ENCODE assay signal across 14 mouse cellular contexts in genomic region chr2:117092946-117093401, GRCm38 (mm10). TPM values are rescaled to one million over a fixed set of nuclear protein-coding genes. Genes with fewer than 3 reads are reported as not detected.
A peak's percentile ranks its signal among the peaks of the same experiment; 100 is the strongest.
DNase-seq lines count a peak whose midpoint lies in the region; ATAC-seq and TF ChIP-seq lines count a peak whose summit lies in the region.
"Had no signal": no experiment of that assay in that cellular context is flagged by ENCODE, and none has a peak within 500 bp of the region (broad histone marks: within the 10 kb centered on the region; RNA-seq: fewer than 3 reads in every experiment).

No protein-coding gene starts in this region.

- no peak for TF ChIP-seq POLR2A in liver, adult 2 months (IDR thresholded peaks at IDR 0.05; ENCODE audit: extremely low read depth, insufficient read depth, low read length)
- no peak for TF ChIP-seq POLR2A in myocyte (IDR thresholded peaks at IDR 0.05; ENCODE audit: insufficient read length, low read depth)

- no peak for ATAC-seq in liver, embryonic 11.5 days (replicated peaks; ENCODE audit: low FRiP score)

- DNase-seq in liver, adult 2 months (ENCODE audit: extremely low read depth, low read depth, low spot score): peak; percentile 12
- DNase-seq in liver, embryonic 11.5 days (ENCODE audit: low spot score): no peak
- peak; percentile 71 for DNase-seq in MEL-GATA-1-ER (ENCODE audit: extremely low read depth, low read depth)
- no peak for DNase-seq in embryonic facial prominence, embryonic 10.5 days (ENCODE audit: low spot score)
- no peak for DNase-seq in frontal cortex, adult 2 months (ENCODE audit: extremely low spot score in 1 of 2, low spot score in 1 of 2)
- no peak for DNase-seq in layer of hippocampus, adult 8-10 months (ENCODE audit: low spot score in 2 of 2)
- DNase-seq: adrenal gland, postnatal 25 days; cerebellum, adult 11-12 months; layer of hippocampus, postnatal 36 days; liver; thymus, postnatal 36 days had no signal

- no peaks in the 10 kb centered on the region for H3K27me3 ChIP-seq in liver, adult 2 months (ENCODE audit: control insufficient read depth, insufficient read depth, low read length)
- H3K27me3 ChIP-seq in liver, embryonic 11.5 days (replicated peaks; ENCODE audit: control insufficient read depth, insufficient read depth, low read length): no peaks in the 10 kb centered on the region
- H3K27me3 ChIP-seq in embryonic facial prominence, embryonic 10.5 days (replicated peaks; ENCODE audit: low read depth, poor library complexity, severe bottlenecking): peaks cover 8% of the 10 kb centered on the region; the same call in 1 of the 2 replicates
- H3K27me3 ChIP-seq in myocyte (ENCODE audit: control insufficient read depth, insufficient read depth, insufficient read length): no peaks in the 10 kb centered on the region
- H3K27me3 ChIP-seq: neural tube, embryonic 12.5 days had no signal

- no peak overlapping the region for H3K9ac ChIP-seq in liver, adult 2 months (ENCODE audit: low read depth, low read length)
- H3K9ac ChIP-seq in liver, embryonic 11.5 days (ENCODE audit: low read depth, low read length): no peak overlapping the region
- H3K9ac ChIP-seq: neural tube, embryonic 12.5 days had no signal

- no peaks in the 10 kb centered on the region for H3K36me3 ChIP-seq in liver, adult 2 months (ENCODE audit: control insufficient read depth, insufficient read depth, low read length)
- no peaks in the 10 kb centered on the region for H3K36me3 ChIP-seq in liver, embryonic 11.5 days (ENCODE audit: control insufficient read depth, insufficient read depth, low read length)
- H3K36me3 ChIP-seq in embryonic facial prominence, embryonic 10.5 days (replicated peaks): no peaks in the 10 kb centered on the region
- H3K36me3 ChIP-seq in myocyte (ENCODE audit: control insufficient read depth, insufficient read depth): no peaks in the 10 kb centered on the region
- H3K36me3 ChIP-seq: neural tube, embryonic 12.5 days had no signal

- no peak overlapping the region for H3K4me3 ChIP-seq in liver, adult 2 months (ENCODE audit: insufficient read depth, low read depth, low read length)
- no peak overlapping the region for H3K4me3 ChIP-seq in liver, embryonic 11.5 days (ENCODE audit: low read depth, low read length)
- H3K4me3 ChIP-seq in embryonic facial prominence, embryonic 10.5 days: no peak overlapping the region
- H3K4me3 ChIP-seq in myocyte: no peak overlapping the region
- H3K4me3 ChIP-seq: neural tube, embryonic 12.5 days had no signal

- no peak overlapping the region for H3K4me2 ChIP-seq in liver, embryonic 11.5 days
- peak overlapping the region; percentile 28 for H3K4me2 ChIP-seq in myocyte (ENCODE audit: low read depth)
- H3K4me2 ChIP-seq: neural tube, embryonic 12.5 days had no signal

- no peak overlapping the region for H3ac ChIP-seq in myocyte (ENCODE audit: control insufficient read depth, insufficient read length)

- peaks cover 2% of the 10 kb centered on the region; the same call in 1 of the 2 replicates for H3K4me1 ChIP-seq in liver, adult 2 months (ENCODE audit: control insufficient read depth, insufficient read depth, low read length)
- H3K4me1 ChIP-seq in liver, embryonic 11.5 days (replicated peaks; ENCODE audit: control insufficient read depth, insufficient read depth, low read length): peaks cover 17% of the 10 kb centered on the region
- peaks cover 26% of the 10 kb centered on the region for H3K4me1 ChIP-seq in embryonic facial prominence, embryonic 10.5 days
- H3K4me1 ChIP-seq: neural tube, embryonic 12.5 days had no signal

- 12% methylated on average over 2 of the region's 2 CpGs for WGBS in liver, adult 2 months
- WGBS in liver, embryonic 11.5 days: 19% methylated on average over 2 of the region's 2 CpGs
- 32% methylated on average over 2 of the region's 2 CpGs for WGBS in embryonic facial prominence, embryonic 10.5 days

- no peaks in the 10 kb centered on the region for H3K9me3 ChIP-seq in liver, embryonic 11.5 days (ENCODE audit: control insufficient read depth, low read length)
- H3K9me3 ChIP-seq in embryonic facial prominence, embryonic 10.5 days: no peaks in the 10 kb centered on the region
- H3K9me3 ChIP-seq: megakaryocyte, embryonic 14.5 days; neural tube, embryonic 12.5 days had no signal

- no peaks in the 10 kb centered on the region for H3K79me2 ChIP-seq in liver, adult 2 months (ENCODE audit: control insufficient read depth, insufficient read depth, low read length)
- no peaks in the 10 kb centered on the region for H3K79me2 ChIP-seq in myocyte (ENCODE audit: control insufficient read depth, insufficient read depth)

- no peak for TF ChIP-seq CTCF in liver, adult 2 months (IDR thresholded peaks at IDR 0.05; ENCODE audit: low read depth, low read length)

- no peak overlapping the region; the same call in 1 of the 2 replicates for H3K27ac ChIP-seq in liver, adult 2 months (replicated peaks; ENCODE audit: insufficient read depth, low read depth, low read length)
- H3K27ac ChIP-seq in liver, embryonic 11.5 days (ENCODE audit: low read depth, low read length): no peak overlapping the region
- H3K27ac ChIP-seq in embryonic facial prominence, embryonic 10.5 days (replicated peaks): 0 out of 2 replicates have a peak overlapping the region, but pooled peaks have one; percentile 65
- H3K27ac ChIP-seq: neural tube, embryonic 12.5 days had no signal

TF ChIP-seq in myocyte, 11 proteins besides CTCF, POLR2A, EP300 and RAD21:
- TF ChIP-seq TCF3 (IDR thresholded peaks at IDR 0.05; ENCODE audit: insufficient read length, low read depth): no peak
- TF ChIP-seq CEBPB (IDR thresholded peaks at IDR 0.05; ENCODE audit: insufficient read depth, poor library complexity, severe bottlenecking): peak; percentile 46; the same call in 1 of the 2 replicates

RNA-seq across cellular contexts. Expression of gene Spred1, which starts 28.2 kb away (rescaled TPM):
- total RNA-seq in liver, adult 2 months (2014; rRNA removed): 15.5 and 16.2 TPM in 2 replicates
- 2.2 and 2.4 TPM in 2 replicates for polyA plus RNA-seq in liver, adult 2 months (2012; rRNA removed)
- polyA plus RNA-seq in liver, embryonic 11.5 days (2014; fragmentation: Nextera tagmentation; extraction: Ambion mirVana): 7.5 and 7.7 TPM in 2 replicates
- 13.8 and 14.5 TPM in 2 replicates for polyA plus RNA-seq in embryonic facial prominence, embryonic 10.5 days (2016; fragmentation: Nextera tagmentation; extraction: Ambion mirVana)
- 7.1 TPM for polyA plus RNA-seq in myocyte (2012; fragmentation: generic; extraction: Trizol)
- polyA plus RNA-seq in frontal cortex, adult 2 months (2012; rRNA removed): 44.5 and 44.6 TPM in 2 replicates
- 100 to 1,000 TPM in 2 of 4 experiments, 10 to 100 TPM in 2; 79.4 to 115 (median 97.4) TPM for total RNA-seq in layer of hippocampus, adult 8-10 months (2022)

Comparison
In these comparisons a context has a peak if more than half of its experiments do, and no peak if none do; other contexts are left out.
1. DNase-seq: peak in liver, adult 2 months (single experiment) and MEL-GATA-1-ER (single experiment); none in liver, embryonic 11.5 days (single experiment), embryonic facial prominence, embryonic 10.5 days (single experiment), frontal cortex, adult 2 months (0 of 2) and layer of hippocampus, adult 8-10 months (0 of 2).